Mouse (Mus musculus): ENCODE measurements around the gene Panx2.

- TF ChIP-seq CTCF (IDR thresholded peaks at IDR 0.05; ENCODE audit: extremely low read depth, insufficient read depth, low read length) = no peak
- no peak for TF ChIP-seq POLR2A (IDR thresholded peaks at IDR 0.05; ENCODE audit: extremely low read depth, insufficient read depth, low read length)
Measured at GRCm38 (mm10) chr15:89016722-89017121, 42.8 kb upstream of the Panx2 start.
